Mouse (Mus musculus) gastrocnemius, adult 8-10 months (tissue): ENCODE data around the gene Pgrmc2. TPM values are rescaled to one million over a fixed set of nuclear protein-coding genes. Genes with fewer than 3 reads are reported as not detected.

Experiments
- DNase-seq, 2 experiments: peaks; one replicate each; pipeline ENCODE4 v3.0.0; 2022; ENCODE audit warnings: low spot score in 2 of 2
- total RNA-seq, 4 experiments: library from RNA; stranded (reverse); gene quantifications; 2 replicates each; pipeline ENCODE4 v1.2.4; 2022

Gene Pgrmc2
- total RNA-seq: 10 to 100 TPM; 21.8 to 23.5 (median 22.6) TPM

- DNase-seq: peak; percentile 97 to 98
These were observed at the start of gene Pgrmc2 for GRCm38 (mm10) chr3:41082885-41083789. Gene Pgrmc2, minus strand, starts transcription at chr3:41083046.

GRCm38 (mm10) chr3:41124000-41124294 lies 41.1 kb upstream of the Pgrmc2 start:
- no peak for DNase-seq

- no peak for DNase-seq
These were observed 40.5 kb upstream of the Pgrmc2 start for GRCm38 (mm10) chr3:41123190-41123999.

- no peak for DNase-seq
These were observed 35.3 kb upstream of the Pgrmc2 start for GRCm38 (mm10) chr3:41118173-41118572.

GRCm38 (mm10) chr3:41117447-41117846 lies 34.6 kb upstream of the Pgrmc2 start:
- no peak for DNase-seq

- no peak for DNase-seq
These were observed 30.3 kb upstream of the Pgrmc2 start for GRCm38 (mm10) chr3:41113186-41113585.

- no peak for DNase-seq
These were observed 25.5 kb upstream of the Pgrmc2 start for GRCm38 (mm10) chr3:41108306-41108785.

- DNase-seq: no peak
These were observed 24.9 kb upstream of the Pgrmc2 start for GRCm38 (mm10) chr3:41107600-41108305.

GRCm38 (mm10) chr3:41101905-41102304 lies 19.1 kb upstream of the Pgrmc2 start:
- DNase-seq: no peak

GRCm38 (mm10) chr3:41100157-41100556 lies 17.3 kb upstream of the Pgrmc2 start:
- DNase-seq: no peak

- no peak for DNase-seq
These were observed 16.8 kb upstream of the Pgrmc2 start for GRCm38 (mm10) chr3:41099672-41100071.

- no peak for DNase-seq
These were observed 10.4 kb upstream of the Pgrmc2 start for GRCm38 (mm10) chr3:41093210-41093609.

- DNase-seq: no peak
These were observed 9.5 kb upstream of the Pgrmc2 start for GRCm38 (mm10) chr3:41092311-41092710.

GRCm38 (mm10) chr3:41090839-41091238 lies 8.0 kb upstream of the Pgrmc2 start:
- no peak for DNase-seq

GRCm38 (mm10) chr3:41087071-41087470 lies 4.2 kb upstream of the Pgrmc2 start:
- no peak for DNase-seq

- DNase-seq: no peak
These were observed 1.6 kb upstream of the Pgrmc2 start for GRCm38 (mm10) chr3:41084421-41084820.

- no peak for DNase-seq
These were observed 905 bp upstream of the Pgrmc2 start for GRCm38 (mm10) chr3:41083790-41084112.

- DNase-seq: peak in 1 of 2 experiments; percentile 2
These were observed 344 bp downstream of the Pgrmc2 start for GRCm38 (mm10) chr3:41082520-41082884.

- DNase-seq: no peak
These were observed 1.2 kb downstream of the Pgrmc2 start for GRCm38 (mm10) chr3:41081474-41082301.

GRCm38 (mm10) chr3:41080724-41081123 lies 2.1 kb downstream of the Pgrmc2 start:
- no peak for DNase-seq

- DNase-seq: no peak
These were observed 4.2 kb downstream of the Pgrmc2 start for GRCm38 (mm10) chr3:41078673-41079072.
